Mouse (Mus musculus): ENCODE results near the gene Cxcr1.

DNA sequence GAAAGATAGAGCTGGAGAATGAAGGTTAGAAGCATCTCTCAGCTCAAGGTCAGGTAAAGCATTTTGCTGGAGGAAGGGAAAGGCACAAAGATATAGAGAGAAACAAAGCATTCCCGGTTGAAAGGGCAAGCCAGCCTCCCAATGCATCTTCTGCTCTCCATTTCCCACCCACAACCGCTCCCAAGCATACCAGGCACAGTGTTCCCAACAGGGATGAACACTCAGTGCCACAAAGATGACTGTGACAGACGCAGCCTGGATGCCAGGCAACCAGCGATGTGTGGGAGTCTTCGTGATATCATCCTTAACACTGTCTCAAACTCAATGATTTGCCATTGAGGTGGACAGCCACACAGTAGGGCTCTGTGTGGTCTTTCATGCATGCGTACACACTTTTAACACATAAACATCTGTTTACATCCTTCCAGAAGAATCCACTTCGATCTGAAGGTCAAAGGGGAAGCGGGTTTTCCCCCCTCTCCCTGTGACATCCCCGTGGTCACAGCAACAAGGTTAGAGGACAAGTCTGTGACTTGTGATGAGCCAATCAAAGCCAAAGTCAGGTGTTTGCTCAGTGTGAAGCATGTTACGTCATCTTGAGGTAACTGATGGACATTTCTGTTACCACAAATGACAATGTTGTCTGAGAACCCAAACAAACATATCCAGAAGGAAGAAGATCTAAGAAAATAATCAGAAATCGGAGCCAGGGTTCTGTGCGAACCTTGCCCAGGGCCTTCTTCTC, 3.5 kb upstream of the Cxcr1 start:
- TF ChIP-seq CTCF (IDR thresholded peaks at IDR 0.05; ENCODE audit: insufficient read depth, low read depth, low read length) (no peak), POLR2A (IDR thresholded peaks at IDR 0.05; ENCODE audit: insufficient read depth, low read depth, low read length) (no peak)

Measured in olfactory bulb, adult 2 months (tissue).